Mouse (Mus musculus): ENCODE data around the gene Usp36.
"Not testable (repeated sequence)": the region's sequence is repeated elsewhere in the genome, so short reads cannot be mapped to it uniquely, and the experiment has no call there.

The Usp36 gene

GRCm38 (mm10) chr11:118289999-118290889 is at the start of gene Usp36:
TSS of gene Usp36 (minus strand) at chr11:118290244.
- DNase-seq (ENCODE audit: low read depth, low spot score), result peak; percentile 99

- no peak for DNase-seq (ENCODE audit: low read depth, low spot score)
These were observed 47.6 kb upstream of the Usp36 start for GRCm38 (mm10) chr11:118337491-118338168.

GRCm38 (mm10) chr11:118333431-118333830 is 43.4 kb upstream of the Usp36 start:
- DNase-seq (ENCODE audit: low read depth, low spot score), result no peak

GRCm38 (mm10) chr11:118332376-118332775 is 42.3 kb upstream of the Usp36 start:
- no peak for DNase-seq (ENCODE audit: low read depth, low spot score)

GRCm38 (mm10) chr11:118330777-118331176 is 40.7 kb upstream of the Usp36 start:
- no peak for DNase-seq (ENCODE audit: low read depth, low spot score)

DNA sequence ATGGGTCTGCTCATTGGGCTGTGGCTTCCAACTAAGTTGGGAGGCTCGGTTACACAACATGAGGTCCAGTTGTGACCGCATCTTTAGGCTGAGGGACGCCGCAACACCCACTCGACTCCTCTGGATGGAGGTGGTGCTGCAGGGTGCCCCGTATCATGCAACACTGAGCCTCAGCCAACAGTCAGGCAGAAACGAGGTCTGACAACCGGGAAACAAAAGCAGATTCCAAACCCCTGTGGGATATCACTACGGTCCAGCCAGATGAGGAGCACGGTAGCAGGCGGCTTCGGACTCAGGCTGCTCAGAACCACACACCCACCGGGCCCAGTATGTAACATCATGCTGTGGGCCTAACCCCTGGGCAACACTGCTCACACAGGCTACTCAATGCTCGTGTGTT is 40.3 kb upstream of the Usp36 start:
- DNase-seq (ENCODE audit: low read depth, low spot score), result no peak

DNA sequence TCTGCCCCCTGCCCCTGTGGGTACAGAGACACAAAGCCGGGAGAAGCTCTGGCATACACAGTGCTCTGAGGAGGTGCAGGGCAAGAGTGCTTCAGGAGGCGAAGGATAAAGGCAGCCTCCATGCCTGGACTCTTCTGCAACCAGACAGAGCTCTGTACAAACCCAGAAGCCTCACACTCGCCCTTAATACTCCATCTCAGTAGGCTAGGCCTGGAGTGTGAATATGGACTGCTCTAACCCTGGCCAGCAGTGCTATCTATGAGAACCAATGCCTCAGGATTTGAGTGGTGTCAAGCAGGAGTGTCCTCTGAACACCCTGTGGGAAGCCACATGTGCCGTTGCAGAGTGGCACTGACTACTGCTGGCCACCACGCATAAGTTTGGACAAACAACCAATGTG is 38.9 kb upstream of the Usp36 start:
- DNase-seq (ENCODE audit: low read depth, low spot score), result no peak

GRCm38 (mm10) chr11:118328511-118328910 is 38.5 kb upstream of the Usp36 start:
- DNase-seq (ENCODE audit: low read depth, low spot score), result no peak

- no peak for DNase-seq (ENCODE audit: low read depth, low spot score)
These were observed 37.2 kb upstream of the Usp36 start for GRCm38 (mm10) chr11:118326991-118327971.

DNA sequence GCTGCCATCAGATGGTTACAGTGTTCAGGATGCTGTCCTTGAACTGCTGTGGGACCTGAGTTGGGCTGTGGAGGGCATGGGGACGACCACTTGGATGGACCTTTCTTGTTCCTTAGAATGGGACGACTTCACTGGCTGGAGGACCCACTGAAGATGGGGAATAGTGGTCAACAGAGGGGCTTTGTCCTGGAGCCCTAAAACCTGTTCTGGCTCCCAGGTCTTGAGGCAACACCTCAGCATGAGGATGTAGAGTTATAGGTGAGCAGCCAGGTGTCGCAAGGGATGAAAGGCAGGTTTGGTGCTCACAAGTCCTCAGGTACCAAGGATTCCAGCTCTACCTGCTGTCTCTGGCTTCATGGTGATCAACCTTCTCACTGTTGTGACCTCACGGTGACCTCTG is 36.4 kb upstream of the Usp36 start:
- no peak for DNase-seq (ENCODE audit: low read depth, low spot score)

DNA sequence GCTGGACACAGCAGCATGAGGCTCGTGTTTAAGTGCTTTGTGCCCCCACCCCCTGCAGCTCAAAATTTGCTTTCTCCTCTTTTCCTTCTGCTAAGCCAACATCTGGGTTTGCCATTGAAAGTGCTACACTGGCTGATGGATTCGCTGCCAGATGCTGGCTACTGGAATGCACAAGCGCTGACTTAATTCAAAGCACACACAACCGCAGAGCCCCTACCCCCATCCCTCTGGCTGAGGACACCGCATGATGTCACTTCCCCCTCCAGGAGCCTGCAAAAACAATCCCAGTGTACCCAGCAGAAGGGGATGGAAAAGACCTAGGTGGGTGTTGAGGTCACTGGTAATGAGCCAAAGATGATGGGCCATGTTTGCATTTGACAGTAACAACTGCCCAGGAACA is 34.5 kb upstream of the Usp36 start:
- DNase-seq (ENCODE audit: low read depth, low spot score), result peak; percentile 46

DNA sequence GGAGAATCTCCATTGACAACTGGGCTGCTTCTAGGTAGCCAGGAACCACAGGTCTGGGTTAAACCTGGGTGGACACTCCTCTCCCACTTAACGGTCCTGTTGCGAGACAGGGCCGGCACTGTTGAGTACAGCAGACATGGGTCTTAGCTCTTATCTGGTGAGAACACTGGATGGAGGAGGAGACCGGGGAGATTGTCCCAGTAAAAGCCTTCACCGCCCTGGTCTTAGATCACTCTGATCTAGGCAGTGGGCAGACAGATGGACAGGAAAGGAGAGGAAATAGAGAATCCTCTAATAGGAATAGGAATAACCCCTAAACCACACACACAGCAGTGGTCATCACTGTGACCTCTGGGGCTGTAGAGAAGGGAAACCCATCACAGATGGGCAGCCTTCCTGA is 33.9 kb upstream of the Usp36 start:
- DNase-seq (ENCODE audit: low read depth, low spot score), result no peak

DNA sequence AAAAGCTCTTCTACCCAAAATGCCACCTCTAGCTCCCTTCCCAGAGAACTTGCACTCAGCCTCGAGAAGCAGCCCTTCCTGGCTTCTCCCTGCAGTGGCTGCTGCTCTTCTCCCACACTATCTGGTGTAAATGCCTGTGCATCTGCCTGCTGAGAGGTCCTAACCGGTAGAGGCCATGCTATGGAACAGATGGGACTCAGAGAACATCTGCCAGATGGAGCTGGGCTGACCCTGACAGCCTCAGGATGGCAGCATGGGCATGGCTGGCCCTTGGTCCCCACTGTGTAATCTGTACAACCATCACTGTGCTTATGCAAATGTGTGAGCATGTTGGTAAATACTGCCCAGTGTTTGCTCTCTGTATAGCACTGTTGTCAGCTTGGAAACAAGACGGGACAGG is 32.6 kb upstream of the Usp36 start:
- DNase-seq (ENCODE audit: low read depth, low spot score), result no peak

DNA sequence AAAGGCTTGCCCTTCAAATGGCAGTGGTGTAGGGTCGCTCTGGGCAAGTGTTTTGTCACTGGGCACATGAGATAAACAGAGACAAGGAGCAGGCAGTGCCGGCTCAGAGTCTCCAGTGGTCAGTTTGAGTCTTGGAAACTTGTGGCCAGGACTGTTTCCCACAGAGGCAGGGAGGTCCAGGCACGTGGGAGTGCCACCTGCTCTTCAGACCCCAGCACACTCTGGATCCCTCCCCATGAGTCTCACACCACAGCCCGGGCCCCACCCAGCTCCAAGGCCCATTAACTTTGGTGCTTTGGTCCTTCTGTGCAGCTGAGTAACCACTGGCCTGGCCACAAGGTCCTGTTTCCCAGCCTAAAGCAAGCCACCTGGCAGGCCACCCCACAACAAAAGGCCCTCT is 31.9 kb upstream of the Usp36 start:
- no peak for DNase-seq (ENCODE audit: low read depth, low spot score)

DNA sequence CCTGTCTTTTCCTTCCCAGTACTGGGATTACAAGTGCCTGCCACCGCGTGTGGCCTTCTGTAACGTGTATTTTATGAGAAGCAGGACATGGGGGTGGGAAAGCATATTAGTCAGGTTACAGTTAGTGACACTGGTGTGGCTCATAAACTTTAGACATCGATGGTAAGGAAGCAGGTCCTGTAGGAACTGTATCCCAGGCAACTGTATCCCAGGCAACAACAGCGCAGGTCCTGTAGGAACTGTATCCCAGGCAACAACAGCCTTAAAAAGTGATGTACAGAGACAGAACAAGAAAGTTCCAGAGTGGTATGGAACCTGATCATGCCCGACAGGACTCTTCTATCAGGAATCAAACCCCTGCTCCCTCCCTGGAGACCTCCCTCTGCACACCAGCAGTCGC is 31.5 kb upstream of the Usp36 start:
- no peak for DNase-seq (ENCODE audit: low read depth, low spot score)

DNA sequence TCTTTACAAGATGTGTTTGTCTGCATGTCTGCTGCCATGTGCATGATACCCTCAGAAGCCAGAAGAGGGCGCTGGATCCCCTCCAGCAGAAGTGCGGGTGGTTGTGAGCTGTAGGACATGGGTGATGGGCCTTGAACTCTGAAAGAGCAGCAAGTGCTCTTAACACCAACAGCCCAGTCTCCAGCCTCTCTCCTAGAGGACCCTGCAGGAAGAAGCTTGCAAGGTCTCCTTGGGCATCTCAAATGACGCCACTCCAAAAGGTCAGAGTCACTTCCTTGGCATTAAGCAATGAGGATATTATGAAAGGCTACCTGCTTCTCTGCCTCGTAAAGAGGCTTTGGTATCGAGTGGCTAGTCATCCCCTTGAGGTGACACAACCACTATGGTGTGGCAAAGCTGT is 28.6 kb upstream of the Usp36 start:
- DNase-seq (ENCODE audit: low read depth, low spot score), result no peak

DNA sequence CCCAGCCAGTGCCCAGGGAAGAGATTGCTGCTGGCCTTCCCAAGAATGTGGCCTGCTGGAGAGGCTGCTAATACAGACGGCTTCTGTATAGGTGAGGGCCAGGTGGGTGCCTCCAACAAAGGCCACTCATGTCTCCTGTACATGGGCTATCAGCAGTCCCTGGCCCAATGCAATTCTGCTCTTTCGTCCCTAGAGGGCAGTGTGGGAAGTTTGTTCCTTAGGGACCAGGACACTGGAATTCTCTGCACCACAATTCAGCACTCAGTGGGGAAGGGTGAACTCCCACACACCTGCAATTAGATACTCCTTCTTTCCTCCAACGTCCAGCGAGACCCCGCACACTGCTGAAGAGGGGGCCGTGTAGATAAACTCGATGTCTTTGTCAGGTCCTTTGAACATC is 27.1 kb upstream of the Usp36 start:
- peak; percentile 60 for DNase-seq (ENCODE audit: low read depth, low spot score)

- no peak for DNase-seq (ENCODE audit: low read depth, low spot score)
These were observed 26.3 kb upstream of the Usp36 start for GRCm38 (mm10) chr11:118316231-118316806.

DNA sequence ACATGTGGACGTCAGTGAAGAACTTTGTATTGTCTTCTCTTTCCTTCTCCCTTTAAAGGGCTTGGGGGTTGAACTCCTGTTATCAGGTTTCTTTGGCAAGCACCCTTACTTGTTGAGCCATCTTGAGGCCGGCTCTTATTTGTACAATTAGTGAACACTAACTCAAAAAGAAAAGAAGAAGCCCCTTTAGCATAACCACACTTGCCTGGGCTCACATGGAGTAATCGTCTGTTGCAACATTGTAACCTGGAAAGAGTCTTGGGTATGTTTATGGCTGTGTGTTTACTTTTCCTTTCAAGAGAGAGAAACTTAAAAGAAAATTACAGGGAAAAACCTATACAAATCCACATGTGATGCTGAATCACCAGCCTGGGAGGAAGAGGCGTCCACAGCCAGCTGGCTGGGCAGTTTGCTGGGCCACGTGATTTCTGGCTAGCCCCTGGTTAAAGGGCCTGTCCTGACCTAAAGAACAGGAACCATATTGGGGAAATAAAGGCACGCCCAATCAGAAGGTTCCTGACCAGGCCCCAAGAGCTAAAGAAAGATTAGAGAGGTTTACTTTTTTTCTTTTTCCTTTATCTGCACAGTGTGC is 22.2 kb upstream of the Usp36 start:
- no peak for DNase-seq (ENCODE audit: low read depth, low spot score)

DNA sequence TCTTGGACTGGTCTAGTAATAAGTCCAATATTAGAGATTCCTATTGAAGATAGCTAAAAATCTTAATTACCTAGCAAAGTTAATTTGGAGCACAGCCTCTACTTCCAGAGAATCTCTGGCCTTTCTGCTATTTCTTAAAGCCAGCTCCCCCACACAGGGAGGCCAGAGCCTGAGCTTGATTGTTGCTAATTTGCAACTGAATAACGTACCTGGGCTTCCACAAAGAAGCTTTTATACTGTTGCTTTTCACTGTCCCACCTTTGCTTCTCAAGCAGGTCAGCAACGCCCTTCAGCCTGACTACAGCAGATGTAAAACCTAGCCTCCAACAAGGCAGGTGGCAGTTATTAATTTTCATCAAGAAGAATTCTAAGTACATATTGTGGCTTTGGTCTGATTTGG is 17.9 kb upstream of the Usp36 start:
- not testable (repeated sequence) for DNase-seq (ENCODE audit: low read depth, low spot score)

DNA sequence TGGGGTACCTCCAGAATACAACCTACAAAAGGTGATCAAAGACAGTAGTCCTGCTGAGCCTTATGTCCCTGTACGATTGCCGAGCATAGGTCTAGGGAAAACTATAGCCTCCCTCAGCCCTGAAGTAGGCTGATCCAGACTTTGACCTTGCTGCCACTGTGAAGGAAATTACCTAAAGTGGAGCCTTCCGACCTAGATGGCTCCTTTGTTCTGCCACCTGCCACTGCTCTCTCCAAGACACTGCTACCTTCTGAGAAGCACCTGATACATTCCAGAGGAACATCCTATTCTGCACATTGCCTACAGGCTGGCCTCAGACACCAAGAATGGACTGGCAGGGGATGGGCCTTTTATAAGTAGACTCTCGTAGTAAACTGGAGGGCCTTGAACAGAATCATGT is 13.9 kb upstream of the Usp36 start:
- not testable (repeated sequence) for DNase-seq (ENCODE audit: low read depth, low spot score)

All from embryo, embryonic 11.5 days (tissue).